Mouse (Mus musculus) intestine, embryonic 16.5 days (tissue): ENCODE measurements at regions not wholly inside any gene's neighbourhood (a gene's known extent, or its start where the extent isn't known, plus 50 kb on each side); places are given as distances from the start of the nearest gene placed in this dataset.

Source experiments
- ATAC-seq: fragments of 200-750 bp; cut with Nextera tagmentation; 2 replicates; pipeline ENCODE4 v1.8.0; 2017; ENCODE audit warnings: moderate TSS enrichment, moderate library complexity
- H3K27ac ChIP-seq: fragments of 300-500 bp; sonication (generic); 2 replicates; pipeline ENCODE4 v1.5.1; 2014; ENCODE audit warnings: mild to moderate bottlenecking, low read length
- H3K27me3 ChIP-seq: fragments of 300-500 bp; sonication (generic); replicated peaks from 2 replicates; pipeline ENCODE4 v1.6.1; 2014; ENCODE audit warnings: low read length, control low read depth, mixed read lengths; ENCODE audit not compliant: control insufficient read depth, insufficient read depth
- H3K36me3 ChIP-seq: fragments of 300-500 bp; sonication (generic); 2 replicates; pipeline ENCODE4 v1.6.1; 2014; ENCODE audit warnings: low read length, control low read depth; ENCODE audit not compliant: control insufficient read depth, insufficient read depth
- H3K4me1 ChIP-seq: fragments of 300-500 bp; sonication (generic); 2 replicates; pipeline ENCODE4 v1.6.1; 2014; ENCODE audit warnings: low read length, control low read depth, mixed read lengths; ENCODE audit not compliant: control insufficient read depth, insufficient read depth
- H3K4me2 ChIP-seq: fragments of 300-500 bp; sonication (generic); 2 replicates; pipeline ENCODE4 v1.6.1; 2014; ENCODE audit warnings: low read depth, low read length, control low read depth
- H3K4me3 ChIP-seq: fragments of 300-500 bp; sonication (generic); 2 replicates; pipeline ENCODE4 v1.5.1; 2014; ENCODE audit warnings: mild to moderate bottlenecking, low read length
- H3K9ac ChIP-seq: fragments of 300-500 bp; sonication (generic); 2 replicates; pipeline ENCODE4 v1.6.1; 2014; ENCODE audit warnings: low read depth, low read length
- H3K9me3 ChIP-seq: fragments of 300-500 bp; sonication (generic); 2 replicates; pipeline ENCODE4 v1.6.1; 2016; ENCODE audit warnings: low read length, control low read depth; ENCODE audit not compliant: control insufficient read depth
- WGBS: fragments of 180-500 bp; shearing (Covaris S2); extraction: QIAGEN DNeasy Blood & Tissue Kit; methylation state at CpG from one replicate; pipeline ENCODE4 v1.1.7; 2014; 5-methylcytosine and 5-hydroxymethylcytosine counted together

DNA sequence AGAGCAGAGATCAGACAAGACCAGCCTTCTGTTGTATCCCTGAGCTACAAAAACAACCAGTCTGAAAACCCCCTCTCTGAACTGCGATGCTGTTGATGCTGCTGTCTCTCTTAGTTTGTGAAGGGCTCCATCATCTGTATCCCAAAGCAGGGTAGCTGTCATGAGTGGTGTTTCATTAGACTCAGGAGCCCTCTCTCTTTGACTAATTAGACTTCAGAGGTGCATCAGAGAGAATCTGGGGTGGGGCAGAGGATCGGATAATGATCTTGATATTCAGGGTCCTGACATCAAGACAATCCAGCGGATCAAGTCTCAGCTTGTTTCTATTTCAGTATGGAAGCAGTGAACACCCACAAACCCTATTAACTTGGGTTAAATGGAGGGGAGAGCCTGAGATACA is 70.6 kb upstream of the Slc24a4 start:
- no peak overlapping the region for H3K4me3 ChIP-seq
- WGBS: 82% methylated on average over 3 of the region's 3 CpGs
- H3K9ac ChIP-seq: no peak overlapping the region
- H3K27me3 ChIP-seq: no peaks in the 10 kb centered on the region
- H3K4me2 ChIP-seq: no peak overlapping the region
- no peaks in the 10 kb centered on the region for H3K36me3 ChIP-seq
- ATAC-seq: no peak
- H3K27ac ChIP-seq: no peak overlapping the region
- H3K9me3 ChIP-seq: no peaks in the 10 kb centered on the region
- no peaks in the 10 kb centered on the region for H3K4me1 ChIP-seq

DNA sequence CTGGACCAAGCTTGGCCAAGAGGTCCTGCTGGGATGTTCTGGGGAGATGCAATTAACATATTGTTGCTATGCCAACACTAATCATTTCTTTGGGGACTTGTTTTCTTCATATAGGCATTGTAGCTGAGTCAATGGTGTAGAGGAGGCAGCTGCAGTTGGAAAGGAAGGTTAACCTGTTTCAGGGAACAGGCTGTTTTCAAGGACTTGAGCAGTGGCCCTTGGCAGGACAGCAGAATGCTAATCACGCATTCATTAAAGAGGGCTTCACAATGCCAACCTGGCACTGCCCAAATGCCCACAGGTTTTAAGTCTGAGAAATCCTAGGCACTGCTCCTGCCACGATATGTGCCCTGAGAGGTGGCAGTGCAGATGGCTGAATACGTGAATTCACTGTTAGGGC is 70.1 kb upstream of the Slc24a4 start:
- no peaks in the 10 kb centered on the region for H3K4me1 ChIP-seq
- no peaks in the 10 kb centered on the region for H3K9me3 ChIP-seq
- no peak overlapping the region for H3K27ac ChIP-seq
- H3K4me3 ChIP-seq: no peak overlapping the region
- H3K4me2 ChIP-seq: no peak overlapping the region
- no peaks in the 10 kb centered on the region for H3K36me3 ChIP-seq
- no peak for ATAC-seq
- no peaks in the 10 kb centered on the region for H3K27me3 ChIP-seq
- 72% methylated on average over 3 of the region's 3 CpGs for WGBS
- no peak overlapping the region for H3K9ac ChIP-seq

DNA sequence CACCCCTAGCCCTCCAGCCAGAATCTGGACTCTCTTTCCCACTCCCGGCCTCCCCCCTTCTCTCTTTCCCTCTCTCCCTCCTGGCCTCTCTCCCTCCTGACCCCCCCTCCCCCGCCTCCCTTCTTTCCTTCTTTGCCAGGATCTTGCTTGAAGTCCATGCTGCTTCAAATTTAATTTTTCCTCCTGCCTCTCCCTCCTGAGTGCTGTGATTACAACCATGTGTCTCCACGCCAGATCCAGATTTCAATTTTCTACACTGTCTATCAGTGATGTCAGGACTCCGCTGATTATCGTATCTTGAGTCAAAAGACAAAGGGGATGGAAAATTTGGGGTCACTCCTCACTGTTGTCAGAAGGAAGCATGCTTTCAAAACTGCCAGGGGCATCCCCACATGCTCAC is 67.4 kb upstream of the Slc24a4 start:
- H3K4me3 ChIP-seq: no peak overlapping the region
- H3K27ac ChIP-seq: no peak overlapping the region
- no peaks in the 10 kb centered on the region for H3K36me3 ChIP-seq
- ATAC-seq: no peak
- 68% methylated on average over 5 of the region's 5 CpGs for WGBS
- no peak overlapping the region for H3K9ac ChIP-seq
- no peaks in the 10 kb centered on the region for H3K9me3 ChIP-seq
- no peaks in the 10 kb centered on the region for H3K27me3 ChIP-seq
- H3K4me2 ChIP-seq: no peak overlapping the region
- H3K4me1 ChIP-seq: no peaks in the 10 kb centered on the region

DNA sequence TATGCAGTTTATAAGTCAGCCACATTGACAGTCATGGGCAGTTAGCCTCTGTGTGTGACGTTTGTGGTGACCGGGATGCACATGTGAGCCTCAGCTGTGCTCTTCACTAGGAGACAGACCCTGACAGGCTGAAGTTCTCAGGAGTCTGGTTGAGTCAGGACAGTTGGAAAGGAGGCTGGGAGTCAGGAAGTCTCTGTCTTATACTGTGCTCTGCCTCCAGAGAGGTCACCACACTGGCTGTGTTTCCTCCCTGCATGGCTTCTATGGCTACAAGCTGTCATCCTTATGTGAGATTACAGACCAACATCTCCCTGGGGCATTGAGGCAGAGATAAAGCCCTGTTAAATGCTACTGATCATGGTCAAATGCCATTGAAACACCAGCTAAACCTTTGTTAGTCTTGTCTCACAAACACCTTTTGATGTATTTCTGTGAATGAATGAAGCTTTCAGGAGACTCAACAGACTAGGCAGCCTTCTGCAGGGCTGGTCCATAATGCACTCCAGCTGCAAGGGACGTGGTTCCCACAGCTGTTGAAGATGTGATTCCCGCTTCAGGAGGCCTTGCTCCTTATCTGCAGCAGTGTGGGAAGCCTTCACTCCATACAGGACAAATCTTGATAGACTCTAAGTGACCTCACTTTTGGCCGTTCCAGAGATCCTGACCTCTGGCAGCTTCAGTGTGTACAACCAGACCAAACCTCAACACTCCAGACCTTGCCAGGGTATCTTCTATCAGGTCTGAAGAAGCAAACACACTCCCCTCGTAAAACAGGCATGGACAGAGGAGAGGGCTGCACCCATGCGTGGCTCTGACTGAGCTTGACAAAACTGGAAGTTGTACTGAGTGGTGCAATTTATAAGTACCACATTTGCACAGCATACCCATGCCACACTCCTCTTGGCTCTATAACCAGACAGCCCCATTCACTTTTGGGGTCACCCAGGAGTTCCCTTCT is 66.6 kb upstream of the Slc24a4 start:
- no peaks in the 10 kb centered on the region for H3K36me3 ChIP-seq
- no peak for ATAC-seq
- H3K4me2 ChIP-seq: no peak overlapping the region
- WGBS: 49% methylated on average over 7 of the region's 7 CpGs
- H3K9me3 ChIP-seq: no peaks in the 10 kb centered on the region
- H3K4me1 ChIP-seq: no peaks in the 10 kb centered on the region
- no peaks in the 10 kb centered on the region for H3K27me3 ChIP-seq
- no peak overlapping the region for H3K27ac ChIP-seq
- no peak overlapping the region for H3K9ac ChIP-seq
- H3K4me3 ChIP-seq: no peak overlapping the region

DNA sequence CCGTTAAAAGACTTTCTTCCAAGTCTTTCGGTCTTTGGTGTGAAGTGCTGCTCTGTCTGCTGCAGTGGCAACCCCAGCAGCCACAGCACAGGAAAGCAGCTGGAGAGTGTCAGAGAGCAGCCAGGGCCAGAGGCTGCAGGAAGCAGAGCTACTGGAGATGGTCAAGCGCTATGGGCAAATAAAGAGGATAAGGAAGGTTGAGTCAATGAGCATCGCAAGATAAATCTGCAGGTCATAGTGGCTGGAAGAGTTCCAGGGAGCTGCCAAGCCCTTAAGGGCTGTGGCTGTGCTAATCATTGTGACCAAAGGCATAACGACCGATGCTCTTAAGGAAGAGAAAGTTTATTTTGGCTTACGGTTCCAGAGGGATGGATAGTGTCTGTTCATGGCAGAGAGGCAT is 65.9 kb upstream of the Slc24a4 start:
- WGBS: 52% methylated on average over 7 of the region's 7 CpGs
- H3K4me3 ChIP-seq: no peak overlapping the region
- H3K36me3 ChIP-seq: no peaks in the 10 kb centered on the region
- H3K27me3 ChIP-seq: no peaks in the 10 kb centered on the region
- H3K9ac ChIP-seq: no peak overlapping the region
- H3K9me3 ChIP-seq: no peaks in the 10 kb centered on the region
- H3K4me2 ChIP-seq: no peak overlapping the region
- H3K27ac ChIP-seq: no peak overlapping the region
- ATAC-seq: no peak
- H3K4me1 ChIP-seq: no peaks in the 10 kb centered on the region

DNA sequence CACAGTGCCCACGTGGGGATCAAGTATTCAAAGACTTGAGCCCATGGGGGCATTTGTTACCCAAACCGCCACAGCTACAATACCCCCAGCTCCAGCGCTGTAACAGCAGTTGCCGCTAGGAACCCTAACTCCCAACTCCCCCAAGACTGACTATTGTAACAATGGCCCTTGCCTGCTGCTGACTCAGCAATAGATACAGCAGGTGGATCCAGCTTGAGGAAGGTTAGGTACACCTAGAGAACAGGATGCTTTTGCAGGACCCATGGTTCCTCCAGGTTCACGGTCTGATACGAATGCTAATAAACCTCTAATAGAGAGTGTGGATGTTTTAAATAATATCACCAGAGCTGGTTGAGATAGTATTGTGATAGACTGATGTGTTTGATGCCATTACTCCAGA is 65.3 kb upstream of the Slc24a4 start:
- Histone ChIP-seq H3K4me3 (no peak overlapping the region), H3K27me3 (no peaks in the 10 kb centered on the region), H3K4me2 (no peak overlapping the region), H3K9ac (no peak overlapping the region), H3K27ac (no peak overlapping the region), H3K4me1 (no peaks in the 10 kb centered on the region), H3K36me3 (no peaks in the 10 kb centered on the region), H3K9me3 (no peaks in the 10 kb centered on the region)
- WGBS: 88% methylated on average over 6 of the region's 6 CpGs
- no peak for ATAC-seq

DNA sequence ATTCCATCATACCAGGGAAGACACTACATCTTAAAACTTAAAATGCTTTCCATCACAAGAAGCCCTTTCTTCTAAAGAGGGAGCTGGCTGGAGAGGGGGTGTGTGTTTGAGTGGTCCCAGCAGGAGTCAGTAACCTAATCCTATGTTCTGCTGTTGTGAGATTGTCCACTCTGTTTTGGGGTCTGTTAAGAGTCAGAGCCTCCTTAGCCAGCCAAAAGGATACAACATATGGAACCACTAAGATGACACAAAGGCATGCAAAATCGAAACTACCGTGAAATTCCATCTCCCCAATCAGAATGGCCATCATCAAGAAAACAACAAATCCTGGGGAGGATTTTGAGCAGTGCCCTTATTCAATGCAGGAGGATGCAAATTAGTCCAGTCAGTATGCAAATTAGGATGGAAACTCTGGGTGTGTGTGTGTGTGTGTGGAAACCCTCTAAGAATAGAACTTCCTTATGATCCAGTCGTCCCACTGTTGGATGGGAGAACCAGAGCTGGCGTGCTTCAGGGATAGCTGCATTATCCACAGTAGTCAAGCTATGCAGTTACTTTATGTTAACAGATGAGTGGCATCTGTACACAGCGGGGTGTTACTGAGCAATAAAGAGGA is 63.7 kb upstream of the Slc24a4 start:
- 65% methylated on average over 5 of the region's 5 CpGs for WGBS
- Histone ChIP-seq H3K36me3 (no peaks in the 10 kb centered on the region), H3K4me1 (no peaks in the 10 kb centered on the region), H3K9me3 (no peaks in the 10 kb centered on the region), H3K4me2 (no peak overlapping the region), H3K9ac (no peak overlapping the region), H3K27me3 (no peaks in the 10 kb centered on the region), H3K27ac (no peak overlapping the region), H3K4me3 (no peak overlapping the region)
- ATAC-seq: no peak

DNA sequence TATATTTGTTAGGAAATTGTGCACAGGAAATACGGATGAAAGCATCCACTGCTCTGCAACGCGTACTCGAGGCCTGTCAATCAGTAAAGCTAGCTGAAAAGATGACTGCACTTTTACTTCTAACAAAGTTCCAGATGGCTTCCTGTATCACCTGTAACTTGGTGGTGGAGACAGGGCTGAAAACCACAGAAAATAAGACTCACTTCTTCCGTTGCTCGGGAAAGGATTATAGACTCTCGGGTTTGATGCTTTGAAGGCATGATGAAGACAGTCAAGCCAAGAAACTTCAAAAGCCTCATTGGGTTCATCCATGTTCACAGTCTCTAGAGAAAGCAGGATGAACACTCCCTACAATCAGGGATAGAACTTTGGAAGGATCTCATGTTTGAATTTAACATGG is 60.8 kb upstream of the Slc24a4 start:
- H3K27me3 ChIP-seq: no peaks in the 10 kb centered on the region
- no peak for ATAC-seq
- WGBS: 93% methylated on average over 7 of the region's 7 CpGs

DNA sequence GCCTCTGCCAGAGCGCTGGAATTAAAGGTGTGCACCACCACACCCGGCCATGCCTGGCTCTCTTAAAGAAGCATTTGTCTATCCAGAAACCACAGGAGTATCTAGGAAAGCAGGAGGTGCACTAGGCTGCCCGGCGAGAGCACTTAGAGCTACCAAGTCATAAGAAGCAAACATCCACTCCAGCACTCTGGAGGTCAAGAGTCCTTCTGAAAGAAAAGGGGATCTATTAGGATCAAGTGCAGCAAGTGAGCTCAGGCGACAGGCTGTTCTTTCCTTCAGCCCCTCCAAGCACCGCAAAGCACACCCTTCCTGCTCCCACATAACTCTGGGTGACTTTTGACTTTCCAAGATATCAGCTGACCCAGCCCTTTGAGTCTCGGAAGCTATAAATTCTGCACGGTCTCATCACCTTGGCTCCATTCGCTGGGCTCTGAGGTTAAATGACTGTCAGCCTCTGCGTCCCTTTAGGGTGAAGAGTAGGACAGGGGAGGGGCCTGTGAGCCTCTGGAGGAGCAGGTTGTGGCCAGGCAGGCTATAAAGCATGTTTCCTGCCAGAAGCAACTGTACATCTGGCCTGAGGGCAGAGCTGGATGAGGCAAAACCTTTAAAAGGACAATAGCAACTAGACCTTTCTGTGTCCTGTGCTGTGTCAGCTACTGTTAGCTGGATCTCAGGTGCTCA is 58.9 kb upstream of the Slc24a4 start:
- WGBS: 49% methylated on average over 10 of the region's 10 CpGs
- H3K27me3 ChIP-seq: no peaks in the 10 kb centered on the region
- no peak overlapping the region for H3K27ac ChIP-seq
- no peaks in the 10 kb centered on the region for H3K36me3 ChIP-seq
- no peak overlapping the region for H3K4me2 ChIP-seq
- no peak overlapping the region for H3K9ac ChIP-seq
- H3K9me3 ChIP-seq: no peaks in the 10 kb centered on the region
- ATAC-seq: peak; percentile 53
- H3K4me1 ChIP-seq: no peaks in the 10 kb centered on the region
- no peak overlapping the region for H3K4me3 ChIP-seq

More for the DNA sequence above, 60.8 kb upstream of the Slc24a4 start:
- Histone ChIP-seq H3K4me1 (no peaks in the 10 kb centered on the region), H3K9me3 (no peaks in the 10 kb centered on the region), H3K4me2 (no peak overlapping the region), H3K36me3 (no peaks in the 10 kb centered on the region), H3K4me3 (no peak overlapping the region), H3K9ac (no peak overlapping the region), H3K27ac (no peak overlapping the region)
